Mouse (Mus musculus): ENCODE results near the gene Gm28168. TPM values are rescaled to one million over a fixed set of nuclear protein-coding genes. Genes with fewer than 3 reads are reported as not detected.
"Not testable (repeated sequence)": the region's sequence is repeated elsewhere in the genome, so short reads cannot be mapped to it uniquely, and the experiment has no call there.

Gene Gm28168
- polyA plus RNA-seq (2012; rRNA removed) (not detected in 2 replicates), polyA plus RNA-seq (2014; fragmentation: Nextera tagmentation; extraction: Ambion mirVana) (not detected in 2 replicates)

DNA sequence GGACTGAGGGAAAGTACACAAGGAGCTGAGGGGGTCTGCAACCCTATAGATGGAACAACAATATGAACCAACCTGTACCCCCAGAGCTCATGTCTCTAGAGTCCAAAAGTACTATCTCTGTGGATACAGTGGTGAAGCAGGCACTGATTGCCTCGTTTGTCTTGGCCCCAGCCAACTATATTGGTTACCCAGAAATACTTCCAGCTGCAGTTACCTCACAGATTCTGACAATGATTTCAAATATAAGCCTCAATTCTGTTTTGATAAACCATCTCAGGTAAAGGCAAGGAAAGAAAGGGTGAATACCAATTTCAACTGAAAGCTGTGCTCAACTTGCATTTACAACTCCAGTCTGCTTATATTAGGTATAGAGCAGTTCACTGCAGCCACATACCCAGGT lies at the start of gene Gm28168:
Gene Gm28168, plus strand, starts transcription at position 301 of the 400 bp plus-strand sequence.
- H3K4me2 ChIP-seq (replicated peaks; ENCODE audit: low read depth, low read length, severe bottlenecking); H3K27me3 ChIP-seq (ENCODE audit: control insufficient read depth, insufficient read depth, low read length); H3K4me1 ChIP-seq (ENCODE audit: control insufficient read depth, insufficient read depth, low read length); H3K36me3 ChIP-seq (ENCODE audit: control insufficient read depth, insufficient read depth, low read length); DNase-seq (ENCODE audit: low spot score); H3K4me3 ChIP-seq (replicated peaks; ENCODE audit: low read length); H3K9me3 ChIP-seq (ENCODE audit: control insufficient read depth, low read length); H3K9ac ChIP-seq (ENCODE audit: low read depth, low read length, severe bottlenecking); H3K27ac ChIP-seq (replicated peaks; ENCODE audit: low read depth, low read length); ATAC-seq (ENCODE audit: low FRiP score, low read depth): not testable (repeated sequence)
- WGBS: 75% methylated on average over 1 of the region's 1 CpGs

GRCm38 (mm10) chr1:117965639-117966038 lies 37.8 kb downstream of the Gm28168 start, which contains the start of gene Gm7145:
Gene Gm7145, plus strand, starts transcription at chr1:117965939.
- TF ChIP-seq POLR2A (IDR thresholded peaks at IDR 0.05; ENCODE audit: borderline replicate concordance, extremely low read depth, insufficient read depth, insufficient read length): no peak
- no peaks in the 10 kb centered on the region for H3K36me3 ChIP-seq (ENCODE audit: control insufficient read depth, insufficient read depth, low read length)
- WGBS: 68% methylated on average over 4 of the region's 4 CpGs
- no peak within 1 kb of the TSS for H3K4me2 ChIP-seq (replicated peaks; ENCODE audit: low read depth, low read length, severe bottlenecking)
- no peak within 1 kb of the TSS for H3K27ac ChIP-seq (replicated peaks; ENCODE audit: low read depth, low read length)
- no peak within 1 kb of the TSS for H3K9ac ChIP-seq (ENCODE audit: low read depth, low read length, severe bottlenecking)
- H3K27me3 ChIP-seq (ENCODE audit: control insufficient read depth, insufficient read depth, low read length): no peaks in the 10 kb centered on the region
- no peak for ATAC-seq (ENCODE audit: low FRiP score, low read depth)
- H3K4me3 ChIP-seq (replicated peaks; ENCODE audit: low read length): no peak within 1 kb of the TSS
- H3K4me1 ChIP-seq (ENCODE audit: control insufficient read depth, insufficient read depth, low read length): no peaks in the 10 kb centered on the region
- no peaks in the 10 kb centered on the region for H3K9me3 ChIP-seq (ENCODE audit: control insufficient read depth, low read length)
- DNase-seq (ENCODE audit: low spot score): no peak

Other genes starting within 250 kb of the Gm28168 start
- not detected in 2 replicates for gene Gm28363, start 230.9 kb upstream of the Gm28168 start, polyA plus RNA-seq (2012; rRNA removed)
- gene Gm28363, start 230.9 kb upstream of the Gm28168 start, polyA plus RNA-seq (2014; fragmentation: Nextera tagmentation; extraction: Ambion mirVana): not detected in 2 replicates
- gene B020011L13Rik, start 146.9 kb upstream of the Gm28168 start, polyA plus RNA-seq (2012; rRNA removed): not detected in 2 replicates
- not detected in 2 replicates for gene B020011L13Rik, start 146.9 kb upstream of the Gm28168 start, polyA plus RNA-seq (2014; fragmentation: Nextera tagmentation; extraction: Ambion mirVana)
- not detected in 2 replicates for gene Gm28360, start 97.9 kb upstream of the Gm28168 start, polyA plus RNA-seq (2012; rRNA removed)
- not detected in 2 replicates for gene Gm28360, start 97.9 kb upstream of the Gm28168 start, polyA plus RNA-seq (2014; fragmentation: Nextera tagmentation; extraction: Ambion mirVana)
- not detected in 2 replicates for gene Gm7145, start 37.9 kb downstream of the Gm28168 start, polyA plus RNA-seq (2012; rRNA removed)
- not detected in 2 replicates for gene Gm7145, start 37.9 kb downstream of the Gm28168 start, polyA plus RNA-seq (2014; fragmentation: Nextera tagmentation; extraction: Ambion mirVana)
- gene Gm29106, start 248.5 kb downstream of the Gm28168 start, polyA plus RNA-seq (2012; rRNA removed): not detected in 2 replicates
- gene Gm29106, start 248.5 kb downstream of the Gm28168 start, polyA plus RNA-seq (2014; fragmentation: Nextera tagmentation; extraction: Ambion mirVana): 0.12 and 0.17 TPM in 2 replicates

Data from limb, embryonic 14.5 days (tissue).